Mouse (Mus musculus): Measurements from ENCODE around the gene Dbr1. TPM values are rescaled to one million over a fixed set of nuclear protein-coding genes. Genes with fewer than 3 reads are reported as not detected.

Dbr1 gene
- polyA plus RNA-seq (2017; shearing (Covaris generic)) = 10 to 100 TPM; 30.5 to 41.4 TPM

DNA sequence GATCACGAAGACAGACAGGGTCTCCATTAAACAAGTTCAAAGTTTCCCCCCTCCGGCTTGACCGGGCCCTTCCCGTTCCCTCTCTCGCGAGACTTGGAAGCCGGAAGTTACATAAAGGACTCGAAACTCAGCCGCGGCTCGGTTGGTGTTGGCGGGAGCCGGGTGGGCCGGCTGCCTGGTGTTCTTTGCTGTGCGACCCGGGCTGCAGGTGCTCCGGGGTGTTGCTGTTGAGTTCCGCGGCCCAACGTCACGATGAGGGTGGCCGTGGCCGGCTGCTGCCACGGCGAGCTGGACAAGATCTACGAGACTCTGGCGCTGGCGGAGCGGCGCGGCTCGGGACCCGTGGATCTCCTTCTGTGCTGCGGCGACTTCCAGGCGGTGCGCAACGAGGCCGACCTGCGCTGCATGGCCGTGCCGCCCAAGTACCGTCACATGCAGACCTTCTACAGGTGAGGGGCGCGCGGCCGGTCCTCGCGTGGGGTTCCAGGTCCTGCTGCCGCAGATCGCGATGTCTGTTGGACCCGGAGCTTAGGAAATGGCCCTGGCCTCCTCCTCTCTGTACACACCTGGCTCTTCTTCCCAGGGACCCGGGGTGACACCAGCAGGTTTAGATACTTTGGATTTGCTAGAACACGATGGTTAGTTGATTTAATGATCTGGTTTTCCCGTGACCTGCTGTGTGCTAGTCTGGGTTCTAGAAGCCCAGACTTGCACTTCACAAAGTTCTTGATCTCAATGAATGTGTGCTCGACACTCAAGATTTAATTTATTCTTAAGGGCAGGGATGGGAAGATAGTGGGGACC is at the start of gene Dbr1:
Gene Dbr1, plus strand, starts transcription at position 123 of the 804 bp plus-strand sequence.

DNA sequence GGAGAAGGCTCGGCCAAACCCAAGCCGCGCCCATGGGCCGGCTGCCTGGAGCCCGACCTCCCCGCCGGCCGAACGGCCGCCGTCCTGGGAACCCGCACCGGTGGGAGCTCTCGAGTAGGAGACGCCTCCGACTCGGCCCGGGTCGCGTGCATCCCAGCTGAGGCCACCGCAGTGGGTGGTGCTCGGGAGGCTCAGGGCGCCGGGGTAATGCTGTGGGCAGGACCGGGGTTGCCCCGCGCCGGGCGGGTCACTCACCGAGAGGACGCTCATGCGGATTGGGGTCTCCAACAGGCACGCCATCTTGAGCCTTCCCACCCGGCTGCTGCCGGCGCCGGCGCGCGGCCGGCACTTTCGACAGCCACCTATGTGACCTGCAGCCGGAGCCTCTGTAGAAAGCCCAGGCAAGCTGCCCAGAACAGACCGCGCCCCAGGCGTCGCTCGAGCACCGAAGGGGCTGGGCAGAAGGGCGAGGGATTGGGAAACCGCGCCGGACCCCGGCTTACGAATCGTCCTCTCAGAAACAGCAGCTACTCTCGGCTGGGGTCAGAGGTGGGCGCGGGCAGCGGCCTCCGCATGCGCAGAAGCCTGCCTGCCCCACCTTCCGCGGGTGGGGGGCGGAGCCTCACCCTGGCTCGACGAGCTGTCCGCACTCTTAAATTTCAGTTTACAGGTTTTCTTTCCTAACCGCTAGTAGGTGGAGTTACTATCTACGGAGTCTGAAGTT is 7.1 kb upstream of the Dbr1 start, which contains the start of gene Armc8:
Gene Armc8, minus strand, starts transcription at position 553 of the 724 bp plus-strand sequence.

DNA sequence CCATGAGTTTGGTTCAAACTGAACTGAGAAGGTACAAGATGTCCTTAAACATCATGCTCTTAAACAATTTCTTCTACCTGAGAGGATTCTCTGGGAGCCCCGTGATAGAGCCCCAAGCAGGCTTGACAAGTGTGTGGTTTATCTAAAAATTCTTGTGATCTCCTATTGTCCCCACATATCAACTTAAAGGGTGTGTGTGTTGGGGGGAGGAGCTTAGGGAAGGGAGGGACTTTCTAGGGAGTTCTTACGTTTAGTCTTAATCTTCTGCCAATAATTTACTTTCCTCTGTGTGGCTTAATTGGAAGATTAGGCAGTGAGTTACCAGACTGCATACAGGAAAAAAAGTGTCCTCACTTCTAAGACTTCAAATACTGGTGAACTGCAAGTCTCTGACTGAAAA is 36.6 kb downstream of the Dbr1 start, which contains the start of gene A4gnt:
Gene A4gnt, plus strand, starts transcription at position 301 of the 400 bp plus-strand sequence.

DNA sequence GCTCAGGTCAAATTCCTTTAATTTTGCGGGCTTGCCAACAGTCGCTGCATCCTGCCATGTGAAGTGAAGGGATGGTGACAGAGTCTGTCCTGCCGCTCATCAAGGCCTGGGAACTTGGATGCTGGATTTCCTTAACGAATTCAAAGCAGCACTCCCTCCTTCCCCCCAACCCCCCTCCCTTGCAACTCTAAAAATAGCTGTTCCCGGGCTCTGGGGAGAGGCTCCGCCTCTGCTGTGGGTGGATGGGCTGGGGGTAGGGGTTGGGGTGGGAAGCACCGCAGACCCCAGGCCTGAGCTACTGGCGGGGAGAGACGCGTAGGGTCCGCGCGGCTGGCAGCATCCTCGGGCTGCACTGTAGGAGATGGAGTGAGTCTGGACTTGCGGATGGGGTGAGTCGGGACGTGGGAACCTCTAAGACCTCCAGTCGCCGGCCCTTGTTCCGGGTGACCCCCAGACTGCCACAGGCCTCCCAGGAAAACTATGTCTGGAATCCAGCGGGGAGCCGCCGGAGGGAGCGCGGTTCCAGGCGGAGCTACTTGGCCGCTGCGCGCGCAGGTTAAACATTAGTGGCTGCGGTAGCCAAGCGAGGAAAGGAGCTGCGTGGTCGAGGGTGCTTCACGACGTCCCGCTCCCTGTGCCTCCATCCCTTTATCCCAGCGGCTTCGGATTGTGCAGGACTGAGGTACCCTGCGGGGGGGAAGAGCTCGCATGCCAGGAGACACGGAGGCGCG is 53.8 kb downstream of the Dbr1 start, which contains the start of gene Dzip1l:
Gene Dzip1l, plus strand, starts transcription at position 216 of the 731 bp plus-strand sequence.

Other genes with a start within 250 kb of the Dbr1 start
- gene Esyt3, start 217.2 kb upstream of the Dbr1 start, polyA plus RNA-seq (2017; shearing (Covaris generic)) = not detected
- gene Mras, start 138.4 kb upstream of the Dbr1 start, polyA plus RNA-seq (2017; shearing (Covaris generic)) = 1 to 10 TPM in 1 of 2 experiments, not detected in 1; 2.0 TPM
- not detected for gene Nme9, start 124.3 kb upstream of the Dbr1 start, polyA plus RNA-seq (2017; shearing (Covaris generic))
- gene Armc8, start 6.9 kb upstream of the Dbr1 start, polyA plus RNA-seq (2017; shearing (Covaris generic)) = 10 to 100 TPM; 28.7 to 32.3 TPM
- under 1 TPM in 1 of 2 experiments, not detected in 1; 0.27 TPM for gene A4gnt, start 36.7 kb downstream of the Dbr1 start, polyA plus RNA-seq (2017; shearing (Covaris generic))
- under 1 TPM in 1 of 2 experiments, not detected in 1; 0.27 TPM for gene Dzip1l, start 53.7 kb downstream of the Dbr1 start, polyA plus RNA-seq (2017; shearing (Covaris generic))
- not detected for gene Cldn18, start 141.5 kb downstream of the Dbr1 start, polyA plus RNA-seq (2017; shearing (Covaris generic))

All from activated CD4-positive, CD25-positive, alpha-beta regulatory T cell (primary cell).